Mouse (Mus musculus) ES-E14 (cell line): ENCODE data around the gene Gm10271. TPM values are rescaled to one million over a fixed set of nuclear protein-coding genes. Genes with fewer than 3 reads are reported as not detected.

Experiments
- DNase-seq: peaks from one replicate; pipeline ENCODE4 v3.0.0-alpha.2; 2013; ENCODE audit warnings: low read depth, low spot score
- H3K27ac ChIP-seq: 2 replicates; pipeline ENCODE4 v1.5.1; 2012; ENCODE audit warnings: low read depth, mild to moderate bottlenecking, low read length, moderate library complexity, mixed read lengths; ENCODE audit not compliant: poor library complexity, insufficient read depth, severe bottlenecking
- H3K36me3 ChIP-seq: 2 replicates; pipeline ENCODE4 v1.6.1; 2012; ENCODE audit warnings: mild to moderate bottlenecking, low read length, moderate library complexity, mixed read lengths; ENCODE audit not compliant: control insufficient read depth, poor library complexity, insufficient read depth, severe bottlenecking
- H3K4me1 ChIP-seq, 2 experiments: fragments of 150-350 bp in 1 of 2; sonication (generic) in 1 of 2; 2 replicates each; pipeline ENCODE4 v1.6.1; 2012; ENCODE audit warnings: low read length in 2 of 2, mild to moderate bottlenecking in 1 of 2, mixed read lengths in 1 of 2; ENCODE audit not compliant: control insufficient read depth in 2 of 2, insufficient read depth in 2 of 2, poor library complexity in 1 of 2
- H3K4me3 ChIP-seq, 2 experiments: fragments of 150-350 bp in 1 of 2; sonication (generic) in 1 of 2; 2 replicates each; pipeline ENCODE4 v1.5.1; 2012; ENCODE audit warnings: low read length in 2 of 2, low read depth in 1 of 2, mild to moderate bottlenecking in 1 of 2, mixed read lengths in 1 of 2; ENCODE audit not compliant: insufficient read depth in 1 of 2, poor library complexity in 1 of 2, severe bottlenecking in 1 of 2
- H3K9ac ChIP-seq: 2 replicates; pipeline ENCODE4 v1.6.1; 2012; ENCODE audit warnings: low read depth, mild to moderate bottlenecking, low read length, mixed read lengths; ENCODE audit not compliant: poor library complexity, insufficient read depth, severe bottlenecking
- H3K9me3 ChIP-seq: fragments of 150-350 bp; sonication (generic); 2 replicates; pipeline ENCODE4 v1.6.1; 2012; ENCODE audit warnings: low read depth, mild to moderate bottlenecking, low read length; ENCODE audit not compliant: control insufficient read depth, insufficient read depth
- CHD2 ChIP-seq: IDR thresholded peaks from 2 replicates; pipeline ENCODE4 v1.6.1; 2014; ENCODE audit warnings: mild to moderate bottlenecking, low read depth, low read length, inconsistent platforms
- HCFC1 ChIP-seq: IDR thresholded peaks from 2 replicates; pipeline ENCODE4 v1.6.1; 2012; ENCODE audit warnings: low read length, inconsistent platforms, borderline replicate concordance; ENCODE audit not compliant: insufficient read depth
- MAFK ChIP-seq: IDR thresholded peaks from 2 replicates; pipeline ENCODE4 v1.6.1; 2014; ENCODE audit warnings: mild to moderate bottlenecking, low read depth, low read length, inconsistent platforms; ENCODE audit not compliant: insufficient read depth
- ZC3H11A ChIP-seq: IDR thresholded peaks from 2 replicates; pipeline ENCODE4 v1.6.1; 2012; ENCODE audit warnings: low read depth, mild to moderate bottlenecking, inconsistent platforms, low read length, borderline replicate concordance
- ZNF384 ChIP-seq: IDR thresholded peaks from 2 replicates; pipeline ENCODE4 v1.6.1; 2012; ENCODE audit warnings: low read depth, low read length, inconsistent platforms
- in situ Hi-C, 2 experiments: fragments of 600-800 bp; cut with MboI; formaldehyde crosslinking; loops; one replicate each; pipeline ENCODE4 v1.15.1; 2025; ENCODE audit warnings: low sequenced_read_pairs in 2 of 2, inconsistent platforms in 1 of 2; ENCODE audit not compliant: unreplicated experiment in 2 of 2
- total RNA-seq: library from RNA; depleted of rRNA; stranded (reverse); fragments of 300-350 nt; gene quantifications from 2 replicates; pipeline ENCODE4 v1.2.3, GENCODE M21; 2012

The Gm10271 gene
- total RNA-seq, 1 experiment, result not detected

- in situ Hi-C loops, result no loop called here
- Histone ChIP-seq H3K4me1 (peaks cover 3 to 8% of the 10 kb centered on the region in 2 experiments), H3K27ac (no peak overlapping the region), H3K36me3 (no peaks in the 10 kb centered on the region), H3K9me3 (no peaks in the 10 kb centered on the region), H3K4me3 (no peak overlapping the region), H3K9ac (no peak overlapping the region)
- DNase-seq, result no peak
- no peak for TF ChIP-seq HCFC1
- TF ChIP-seq CHD2, result no peak
- TF ChIP-seq ZC3H11A, result no peak
- TF ChIP-seq ZNF384, result no peak
- TF ChIP-seq MAFK, result no peak
These were observed 22.8 kb upstream of the Gm10271 start for GRCm38 (mm10) chr10:116995162-116995561.

GRCm38 (mm10) chr10:116993971-116994370 lies 21.6 kb upstream of the Gm10271 start:
- Histone ChIP-seq H3K4me1 (peaks cover 3 to 8% of the 10 kb centered on the region in 2 experiments), H3K4me3 (no peak overlapping the region; a peak in 1 of 4 replicates), H3K9me3 (no peaks in the 10 kb centered on the region), H3K36me3 (no peaks in the 10 kb centered on the region), H3K9ac (no peak overlapping the region), H3K27ac (no peak overlapping the region; the same call in 1 of the 2 replicates)
- DNase-seq, result no peak
- TF ChIP-seq HCFC1 (no peak), ZC3H11A (no peak), CHD2 (no peak), MAFK (no peak), ZNF384 (no peak)
- in situ Hi-C loops, result no loop called here

GRCm38 (mm10) chr10:116986264-116987082 lies 14.1 kb upstream of the Gm10271 start, which contains the start of gene Best3:
TSS of gene Best3 (plus strand) at chr10:116986314.
- DNase-seq, result no peak
- Histone ChIP-seq H3K27ac (no peak within 1 kb of the TSS), H3K36me3 (no peaks in the 10 kb centered on the region), H3K9ac (no peak within 1 kb of the TSS; the same call in 1 of the 2 replicates), H3K4me3 (peak within 1 kb of the TSS in 1 of 2 experiments; percentile 15; a peak in 1 of 4 replicates), H3K9me3 (no peaks in the 10 kb centered on the region), H3K4me1 (peaks cover 2 to 6% of the 10 kb centered on the region in 2 experiments; a peak in 3 of 4 replicates)
- in situ Hi-C loops, result no loop called here
- TF ChIP-seq MAFK (no peak), HCFC1 (no peak), CHD2 (no peak), ZC3H11A (no peak)

- Histone ChIP-seq H3K4me3 (no peak overlapping the region), H3K36me3 (no peaks in the 10 kb centered on the region), H3K9ac (no peak overlapping the region), H3K9me3 (no peaks in the 10 kb centered on the region), H3K27ac (no peak overlapping the region), H3K4me1 (peaks cover 2 to 6% of the 10 kb centered on the region in 2 experiments; a peak in 3 of 4 replicates)
- TF ChIP-seq CHD2, result no peak
- TF ChIP-seq HCFC1, result no peak
- no peak for TF ChIP-seq ZNF384
- no peak for TF ChIP-seq MAFK
- TF ChIP-seq ZC3H11A, result no peak
- no peak for DNase-seq
- in situ Hi-C loops, result no loop called here
These were observed 12.4 kb upstream of the Gm10271 start for GRCm38 (mm10) chr10:116984836-116985235.

- Histone ChIP-seq H3K4me1 (peaks cover 0 to 5% of the 10 kb centered on the region in 2 experiments; a peak in 3 of 4 replicates), H3K9me3 (no peaks in the 10 kb centered on the region), H3K9ac (no peak overlapping the region), H3K4me3 (no peak overlapping the region), H3K36me3 (no peaks in the 10 kb centered on the region), H3K27ac (no peak overlapping the region)
- TF ChIP-seq ZNF384 (no peak), HCFC1 (no peak), CHD2 (no peak), MAFK (no peak), ZC3H11A (no peak)
- in situ Hi-C loops, result no loop called here
- no peak for DNase-seq
These were observed 10.1 kb upstream of the Gm10271 start for GRCm38 (mm10) chr10:116982526-116982925.
